Mouse (Mus musculus): ENCODE results near the gene Atp11a. TPM values are rescaled to one million over a fixed set of nuclear protein-coding genes. Genes with fewer than 3 reads are reported as not detected.

The Atp11a gene
- total and polyA plus RNA-seq, 3 experiments, result 20.9 to 39.7 TPM; not detected in 1

- no peaks in the 10 kb centered on the region for H3K79me2 ChIP-seq (ENCODE audit: control insufficient read depth, insufficient read depth, low read length, poor library complexity)
- TF ChIP-seq E2F4 (IDR thresholded peaks at IDR 0.05; ENCODE audit: borderline replicate concordance, low read depth, low read length) (no peak), EP300 (IDR thresholded peaks at IDR 0.05; ENCODE audit: low read depth in 1 of 2, low read length in 2 of 2) (no peak), UBTF (IDR thresholded peaks at IDR 0.05; ENCODE audit: borderline replicate concordance, insufficient read depth, low read depth, low read length) (no peak), TBP (IDR thresholded peaks at IDR 0.05; ENCODE audit: low read depth, low read length) (no peak), RAD21 (IDR thresholded peaks at IDR 0.05; ENCODE audit: low read depth, low read length) (no peak)
- H3K27ac ChIP-seq (ENCODE audit: control insufficient read depth, low read depth, low read length), result no peak overlapping the region
- H3K27me3 ChIP-seq (ENCODE audit: control insufficient read depth in 1 of 2, insufficient read depth in 2 of 2, low read length in 2 of 2), result peaks cover 7 to 19% of the 10 kb centered on the region in 2 experiments
- no peaks in the 10 kb centered on the region for H3K36me3 ChIP-seq (ENCODE audit: control insufficient read depth in 1 of 2, insufficient read depth in 2 of 2, low read length in 2 of 2)
- no peaks in the 10 kb centered on the region for H3K4me1 ChIP-seq (ENCODE audit: control insufficient read depth in 1 of 2, insufficient read depth in 2 of 2, low read length in 2 of 2)
- H3K4me3 ChIP-seq (ENCODE audit: control insufficient read depth in 1 of 2, insufficient read depth in 1 of 2, low read depth in 2 of 2, low read length in 2 of 2), result no peak overlapping the region
- no peak overlapping the region for H3K9ac ChIP-seq (ENCODE audit: control insufficient read depth, low read depth, low read length, poor library complexity, severe bottlenecking)
- no peaks in the 10 kb centered on the region for H3K9me3 ChIP-seq (replicated peaks; ENCODE audit: insufficient read depth, low read length)
- no peak for DNase-seq (ENCODE audit: low read depth, low spot score)
These were observed 7.7 kb upstream of the Atp11a start for GRCm38 (mm10) chr8:12749116-12749515.

GRCm38 (mm10) chr8:12753054-12753453 is 3.8 kb upstream of the Atp11a start:
- peaks cover 0 to 6% of the 10 kb centered on the region in 2 experiments; a peak in 2 of 4 replicates for H3K36me3 ChIP-seq (ENCODE audit: control insufficient read depth in 1 of 2, insufficient read depth in 2 of 2, low read length in 2 of 2)
- H3K27ac ChIP-seq (ENCODE audit: control insufficient read depth, low read depth, low read length), result no peak overlapping the region
- no peak overlapping the region for H3K4me3 ChIP-seq (ENCODE audit: control insufficient read depth in 1 of 2, insufficient read depth in 1 of 2, low read depth in 2 of 2, low read length in 2 of 2)
- no peak overlapping the region for H3K9ac ChIP-seq (ENCODE audit: control insufficient read depth, low read depth, low read length, poor library complexity, severe bottlenecking)
- H3K79me2 ChIP-seq (ENCODE audit: control insufficient read depth, insufficient read depth, low read length, poor library complexity), result peaks cover 6% of the 10 kb centered on the region
- peaks cover under 1 to 11% of the 10 kb centered on the region in 2 experiments; a peak in 3 of 4 replicates for H3K4me1 ChIP-seq (ENCODE audit: control insufficient read depth in 1 of 2, insufficient read depth in 2 of 2, low read length in 2 of 2)
- TF ChIP-seq ELF1 (IDR thresholded peaks at IDR 0.05; ENCODE audit: low read depth, low read length) (no peak), CTCF (IDR thresholded peaks at IDR 0.05 in 2 of 3, conservative IDR thresholded peaks at IDR 0.05 in 1 of 3; ENCODE audit: control insufficient read depth in 1 of 3, insufficient read depth in 1 of 3, low read depth in 2 of 3, low read length in 3 of 3, poor library complexity in 1 of 3, severe bottlenecking in 1 of 3) (no peak), TCF12 (IDR thresholded peaks at IDR 0.05; ENCODE audit: low read depth, low read length) (no peak), UBTF (IDR thresholded peaks at IDR 0.05; ENCODE audit: borderline replicate concordance, insufficient read depth, low read depth, low read length) (no peak), RCOR1 (IDR thresholded peaks at IDR 0.05; ENCODE audit: low read depth, low read length) (no peak), GATA1 (IDR thresholded peaks at IDR 0.05; ENCODE audit: low read depth, low read length) (no peak), ZKSCAN1 (IDR thresholded peaks at IDR 0.05; ENCODE audit: low read depth, low read length) (no peak)
- DNase-seq (ENCODE audit: low read depth, low spot score), result no peak
- H3K9me3 ChIP-seq (replicated peaks; ENCODE audit: insufficient read depth, low read length), result no peaks in the 10 kb centered on the region
- peaks cover 6 to 19% of the 10 kb centered on the region in 2 experiments for H3K27me3 ChIP-seq (ENCODE audit: control insufficient read depth in 1 of 2, insufficient read depth in 2 of 2, low read length in 2 of 2)

- H3K4me3 ChIP-seq (ENCODE audit: control insufficient read depth in 1 of 2, insufficient read depth in 1 of 2, low read depth in 2 of 2, low read length in 2 of 2), result no peak overlapping the region
- H3K27ac ChIP-seq (ENCODE audit: control insufficient read depth, low read depth, low read length), result no peak overlapping the region
- TF ChIP-seq ETS1 (IDR thresholded peaks at IDR 0.05; ENCODE audit: low read depth, low read length), result no peak
- no peak for TF ChIP-seq HCFC1 (IDR thresholded peaks at IDR 0.05; ENCODE audit: low read depth, low read length)
- no peak for TF ChIP-seq MYB (IDR thresholded peaks at IDR 0.05; ENCODE audit: low read depth, low read length)
- TF ChIP-seq RAD21 (IDR thresholded peaks at IDR 0.05; ENCODE audit: low read depth, low read length), result no peak
- TF ChIP-seq EP300 (IDR thresholded peaks at IDR 0.05; ENCODE audit: low read depth in 1 of 2, low read length in 2 of 2), result no peak
- TF ChIP-seq TAL1 (IDR thresholded peaks at IDR 0.05; ENCODE audit: low read length), result no peak
- no peak for TF ChIP-seq MEF2A (IDR thresholded peaks at IDR 0.05; ENCODE audit: extremely low read depth, insufficient replicate concordance, low read depth, low read length, poor library complexity, severe bottlenecking)
- no peak for TF ChIP-seq MAZ (IDR thresholded peaks at IDR 0.05; ENCODE audit: low read depth, low read length)
- TF ChIP-seq TBP (IDR thresholded peaks at IDR 0.05; ENCODE audit: low read depth, low read length), result no peak
- no peak for TF ChIP-seq SIN3A (IDR thresholded peaks at IDR 0.05; ENCODE audit: low read length)
- no peak for TF ChIP-seq ZMIZ1 (IDR thresholded peaks at IDR 0.05; ENCODE audit: low read depth, low read length)
- TF ChIP-seq MAX (IDR thresholded peaks at IDR 0.05; ENCODE audit: low read length), result no peak
- no peak for TF ChIP-seq GATA1 (IDR thresholded peaks at IDR 0.05; ENCODE audit: low read depth, low read length)
- no peak for TF ChIP-seq GABPA (IDR thresholded peaks at IDR 0.05; ENCODE audit: low read depth, low read length)
- TF ChIP-seq CHD1 (IDR thresholded peaks at IDR 0.05; ENCODE audit: low read depth, low read length), result no peak
- TF ChIP-seq ELF1 (IDR thresholded peaks at IDR 0.05; ENCODE audit: low read depth, low read length), result no peak
- H3K9me3 ChIP-seq (replicated peaks; ENCODE audit: insufficient read depth, low read length), result no peaks in the 10 kb centered on the region
- DNase-seq (ENCODE audit: low read depth, low spot score), result no peak
- H3K36me3 ChIP-seq (ENCODE audit: control insufficient read depth in 1 of 2, insufficient read depth in 2 of 2, low read length in 2 of 2), result peaks cover 0 to 11% of the 10 kb centered on the region in 2 experiments; a peak in 2 of 4 replicates
- no peak overlapping the region for H3K9ac ChIP-seq (ENCODE audit: control insufficient read depth, low read depth, low read length, poor library complexity, severe bottlenecking)
- H3K79me2 ChIP-seq (ENCODE audit: control insufficient read depth, insufficient read depth, low read length, poor library complexity), result peaks cover 8% of the 10 kb centered on the region
- H3K4me1 ChIP-seq (ENCODE audit: control insufficient read depth in 1 of 2, insufficient read depth in 2 of 2, low read length in 2 of 2), result peaks cover 5 to 17% of the 10 kb centered on the region in 2 experiments
- H3K27me3 ChIP-seq (ENCODE audit: control insufficient read depth in 1 of 2, insufficient read depth in 2 of 2, low read length in 2 of 2), result peaks cover 2 to 19% of the 10 kb centered on the region in 2 experiments
These were observed 2.7 kb upstream of the Atp11a start for GRCm38 (mm10) chr8:12754115-12754514.
